Mouse (Mus musculus) spleen, adult 2 months (tissue): ENCODE data around the gene Lrrtm4.

ENCODE experiments used
- CTCF ChIP-seq: fragments of 200-500 bp; IDR thresholded peaks from 2 replicates; pipeline ENCODE4 v1.5.1; 2011; ENCODE audit warnings: mild to moderate bottlenecking, inconsistent platforms; ENCODE audit not compliant: insufficient read depth, insufficient read length, insufficient replicate concordance; ENCODE audit errors: extremely low read depth
- POLR2A ChIP-seq: fragments of 200-500 bp; IDR thresholded peaks from 2 replicates; pipeline ENCODE4 v1.6.1; 2011; ENCODE audit warnings: low read depth, low read length, inconsistent platforms

GRCm38 (mm10) chr6:80750769-80751168 is 732.1 kb downstream of the Lrrtm4 start:
- no peak for TF ChIP-seq CTCF
- TF ChIP-seq POLR2A = no peak
